Mouse (Mus musculus): Measurements from ENCODE around the gene Ywhae.

DNA sequence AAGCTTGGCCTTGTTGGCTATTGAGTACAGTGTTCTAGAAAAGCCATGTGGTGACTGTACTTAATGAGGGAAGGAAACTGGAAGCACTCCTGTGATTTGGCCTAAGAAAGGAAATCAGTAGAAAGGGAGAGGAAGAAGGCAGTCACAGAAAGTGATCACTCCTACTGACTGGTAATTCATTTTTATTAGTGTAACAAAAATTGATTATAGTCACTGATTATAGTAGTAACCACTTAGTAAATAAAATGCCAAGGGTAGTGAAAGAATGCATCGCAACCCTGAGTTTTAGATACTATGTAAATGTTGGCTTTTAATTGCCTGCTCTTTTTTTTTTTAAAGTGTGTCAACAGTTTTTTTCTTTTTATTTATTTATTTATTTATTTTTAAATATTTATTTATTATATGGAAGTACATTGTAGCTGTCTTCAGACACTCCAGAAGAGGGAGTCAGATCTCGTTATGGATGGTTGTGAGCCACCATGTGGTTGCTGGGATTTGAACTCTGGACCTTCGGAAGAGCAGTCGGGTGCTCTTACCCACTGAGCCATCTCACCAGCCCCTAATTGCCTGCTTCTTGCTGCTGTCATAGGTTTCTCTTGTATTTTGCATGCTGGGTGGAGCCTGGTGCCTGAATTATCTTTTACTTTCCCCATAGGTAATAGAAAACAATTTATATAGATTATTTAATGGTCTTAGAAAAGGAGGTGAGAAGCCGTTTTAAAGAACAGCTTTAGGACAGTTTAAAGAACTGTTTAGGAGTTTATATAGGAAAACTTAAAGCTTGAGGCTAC is 3.0 kb downstream of the Ywhae start:
- TF ChIP-seq TAL1 (conservative IDR thresholded peaks at IDR 0.05; ENCODE audit: low read depth, low read length) (no peak), CTCF (IDR thresholded peaks at IDR 0.05; ENCODE audit: low read depth, low read length) (no peak), GATA1 (IDR thresholded peaks at IDR 0.05; ENCODE audit: borderline replicate concordance, low read length) (no peak)

Data from G1E (cell line).